Mouse (Mus musculus) cerebellum, adult 2 months (tissue): ENCODE data around the gene Gpr35.

ENCODE experiments used
- CTCF ChIP-seq: fragments of 200-500 bp; IDR thresholded peaks from 2 replicates; pipeline ENCODE4 v1.5.1; 2011; ENCODE audit warnings: low read depth, mild to moderate bottlenecking, control low read depth, low read length, moderate library complexity, borderline replicate concordance; ENCODE audit not compliant: insufficient read depth
- POLR2A ChIP-seq: fragments of 200-500 bp; IDR thresholded peaks from 2 replicates; pipeline ENCODE4 v1.6.1; 2011; ENCODE audit warnings: low read length, control low read depth, borderline replicate concordance; ENCODE audit not compliant: insufficient read depth

DNA sequence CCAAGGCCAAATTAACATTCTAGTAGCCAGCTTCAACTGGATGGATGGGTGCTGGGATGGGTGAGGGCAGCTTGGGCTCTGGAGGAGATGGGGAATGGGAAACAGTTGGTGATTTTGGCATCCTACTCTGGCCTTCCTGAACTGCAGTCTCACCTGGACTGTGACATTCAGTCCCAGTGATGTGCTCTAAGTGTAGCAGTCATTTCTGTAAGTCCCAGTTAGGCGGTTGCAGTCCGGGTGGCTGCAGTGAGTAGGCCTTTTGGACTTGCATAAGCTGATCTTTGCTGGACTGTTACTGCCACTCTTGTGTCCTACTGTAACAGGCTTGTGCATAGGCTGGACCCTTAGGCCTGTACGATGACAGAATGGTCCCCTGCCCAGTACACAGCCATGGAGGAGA lies 2.7 kb upstream of the Gpr35 start:
- TF ChIP-seq POLR2A: no peak
- TF ChIP-seq CTCF: no peak
